Mouse (Mus musculus) hindlimb bud, embryonic 11.5 days (tissue): ENCODE results near the gene 6030452D12Rik.

Source experiments
- DNase-seq: peaks from one replicate; pipeline ENCODE4 v3.0.0-alpha.2; 2012; ENCODE audit warnings: low read depth, low spot score; ENCODE audit errors: extremely low spot score

Gene 6030452D12Rik

GRCm38 (mm10) chr8:106516581-106516980 lies 16.3 kb downstream of the 6030452D12Rik start:
- no peak for DNase-seq

- no peak for DNase-seq
Observed at GRCm38 (mm10) chr8:106518763-106519162, 18.4 kb downstream of the 6030452D12Rik start.

GRCm38 (mm10) chr8:106520578-106520977 lies 20.3 kb downstream of the 6030452D12Rik start:
- DNase-seq, result no peak

GRCm38 (mm10) chr8:106521845-106522244 lies 21.5 kb downstream of the 6030452D12Rik start:
- no peak for DNase-seq

- DNase-seq, result no peak
Observed at GRCm38 (mm10) chr8:106526725-106527124, 26.4 kb downstream of the 6030452D12Rik start.

GRCm38 (mm10) chr8:106527241-106528036 lies 27.1 kb downstream of the 6030452D12Rik start:
- no peak for DNase-seq

GRCm38 (mm10) chr8:106528596-106529249 lies 28.4 kb downstream of the 6030452D12Rik start:
- no peak for DNase-seq

- no peak for DNase-seq
Observed at GRCm38 (mm10) chr8:106529885-106530482, 29.7 kb downstream of the 6030452D12Rik start.

GRCm38 (mm10) chr8:106530566-106530965 lies 30.2 kb downstream of the 6030452D12Rik start:
- DNase-seq, result no peak

- no peak for DNase-seq
Observed at GRCm38 (mm10) chr8:106533709-106534108, 33.4 kb downstream of the 6030452D12Rik start.

- DNase-seq, result no peak
Observed at GRCm38 (mm10) chr8:106534449-106534848, 34.1 kb downstream of the 6030452D12Rik start.

- DNase-seq, result no peak
Observed at GRCm38 (mm10) chr8:106535448-106535847, 35.1 kb downstream of the 6030452D12Rik start.

- no peak for DNase-seq
Observed at GRCm38 (mm10) chr8:106539193-106539592, 38.9 kb downstream of the 6030452D12Rik start.

- DNase-seq, result no peak
Observed at GRCm38 (mm10) chr8:106541002-106541401, 40.7 kb downstream of the 6030452D12Rik start.

GRCm38 (mm10) chr8:106543043-106543442 lies 42.7 kb downstream of the 6030452D12Rik start:
- no peak for DNase-seq

- no peak for DNase-seq
Observed at GRCm38 (mm10) chr8:106545149-106545548, 44.8 kb downstream of the 6030452D12Rik start.

- DNase-seq, result no peak
Observed at GRCm38 (mm10) chr8:106546746-106547145, 46.4 kb downstream of the 6030452D12Rik start.

GRCm38 (mm10) chr8:106548366-106548936 lies 48.1 kb downstream of the 6030452D12Rik start:
- no peak for DNase-seq

- DNase-seq, result no peak
Observed at GRCm38 (mm10) chr8:106550906-106551305, 50.6 kb downstream of the 6030452D12Rik start.

- no peak for DNase-seq
Observed at GRCm38 (mm10) chr8:106554011-106554410, 53.7 kb downstream of the 6030452D12Rik start.

GRCm38 (mm10) chr8:106556068-106556645 lies 55.8 kb downstream of the 6030452D12Rik start:
- no peak for DNase-seq
